Mouse (Mus musculus) heart, adult 2 months (tissue): ENCODE data around the gene Gtf3c5.

ENCODE experiments used
- CTCF ChIP-seq: fragments of 200-600 bp; IDR thresholded peaks from 2 replicates; pipeline ENCODE4 v1.8.1; 2022; ENCODE audit warnings: antibody characterized with exemption, mild to moderate bottlenecking, moderate library complexity
- EP300 ChIP-seq: fragments of 200-500 bp; IDR thresholded peaks from 2 replicates; pipeline ENCODE4 v1.6.1; 2011; ENCODE audit warnings: low read depth, low read length, control low read depth; ENCODE audit not compliant: insufficient read depth
- POLR2A ChIP-seq: fragments of 200-500 bp; IDR thresholded peaks from 2 replicates; pipeline ENCODE4 v1.6.1; 2011; ENCODE audit warnings: mild to moderate bottlenecking, low read depth, low read length, control low read depth; ENCODE audit not compliant: insufficient read depth

- TF ChIP-seq CTCF (no peak), POLR2A (no peak), EP300 (no peak)
Observed at GRCm38 (mm10) chr2:28539206-28539605, 44.3 kb downstream of the Gtf3c5 start.
